Comparison of ENCODE assay signal across 8 mouse cellular contexts in the genomic region with DNA sequence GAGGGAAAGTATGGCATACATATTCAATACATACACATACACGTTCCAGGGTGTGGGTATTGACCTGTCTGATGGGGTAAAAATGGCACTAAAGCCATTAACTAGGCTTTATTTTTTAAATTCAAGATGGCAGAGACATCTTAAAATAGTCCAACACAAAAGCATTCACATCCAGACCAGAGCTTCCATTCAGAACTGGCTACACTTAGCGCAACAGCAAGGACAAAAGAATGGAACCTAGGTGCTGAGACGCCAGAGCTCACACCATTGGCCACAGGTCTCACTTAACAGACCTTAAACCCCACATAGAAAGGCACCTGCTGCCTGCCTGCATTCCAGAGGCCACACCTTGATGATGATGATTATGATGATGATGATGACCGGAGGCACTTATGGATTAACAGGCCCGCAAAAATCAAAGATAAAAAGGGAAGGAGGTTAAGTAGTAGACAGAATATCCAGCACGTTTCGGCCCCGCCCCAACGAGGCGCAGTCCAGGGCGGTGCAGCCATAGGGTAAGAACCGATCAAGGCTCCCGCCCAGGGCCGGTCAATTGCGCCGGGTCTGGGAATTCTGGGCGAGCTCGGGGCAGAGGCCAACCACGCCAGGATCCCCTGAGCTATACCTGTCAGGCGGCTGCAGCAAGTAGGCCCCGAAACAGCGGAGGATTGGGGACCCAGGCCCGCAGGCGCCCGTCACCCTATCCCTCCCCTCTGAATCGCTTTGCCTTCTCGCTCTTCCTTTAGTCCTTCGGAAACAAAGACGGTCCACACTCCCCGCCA. TPM values are rescaled to one million over a fixed set of nuclear protein-coding genes. Genes with fewer than 3 reads are reported as not detected.
DNase-seq lines count a peak whose midpoint lies in the region; ATAC-seq and TF ChIP-seq lines count a peak whose summit lies in the region.

No protein-coding gene starts in this region.

- in situ Hi-C loops in ES-E14 (cut with MboI; ENCODE audit: low sequenced_read_pairs in 2 of 2, unreplicated experiment in 2 of 2): no loop called here

- 1% methylated on average over 30 of the region's 30 CpGs for WGBS in cerebellum, adult 2 months
- 2% methylated on average over 30 of the region's 30 CpGs for WGBS in heart, embryonic 14.5 days

- H3K4me2 ChIP-seq in heart, embryonic 14.5 days (ENCODE audit: low read length): peak overlapping the region; percentile 92

- H3K9me3 ChIP-seq in ES-E14 (ENCODE audit: control insufficient read depth, insufficient read depth, low read depth, low read length): no peaks in the 10 kb centered on the region
- H3K9me3 ChIP-seq in heart, embryonic 14.5 days (ENCODE audit: control insufficient read depth, low read length): no peaks in the 10 kb centered on the region

- H3K4me3 ChIP-seq in cerebellum, adult 2 months (replicated peaks; ENCODE audit: insufficient read depth, low read depth, low read length): peak overlapping the region; percentile 88
- peak overlapping the region; percentile 82 to 100 for H3K4me3 ChIP-seq in ES-E14 (ENCODE audit: insufficient read depth in 1 of 2, low read depth in 1 of 2, low read length in 2 of 2, poor library complexity in 1 of 2, severe bottlenecking in 1 of 2)
- H3K4me3 ChIP-seq in cortical plate, adult 2 months (ENCODE audit: insufficient read depth, low read length): peak overlapping the region; percentile 73
- H3K4me3 ChIP-seq in heart, embryonic 14.5 days (ENCODE audit: control insufficient read depth in 1 of 2, insufficient read depth in 1 of 2, low read depth in 1 of 2, low read length in 2 of 2): peak overlapping the region; percentile 71 to 97

- ATAC-seq in heart, embryonic 14.5 days (ENCODE audit: insufficient number of reproducible peaks, insufficient read depth, low FRiP score, low read depth): peak; percentile 75

- H3K27me3 ChIP-seq in cerebellum, adult 2 months (ENCODE audit: control insufficient read depth, insufficient read depth, low read length): no peaks in the 10 kb centered on the region
- no peaks in the 10 kb centered on the region for H3K27me3 ChIP-seq in heart, embryonic 14.5 days (ENCODE audit: control insufficient read depth, insufficient read depth, low read length)

- H3K4me1 ChIP-seq in cerebellum, adult 2 months (ENCODE audit: control insufficient read depth, insufficient read depth, low read length): peaks cover 3% of the 10 kb centered on the region; the same call in 1 of the 2 replicates
- H3K4me1 ChIP-seq in ES-E14 (ENCODE audit: control insufficient read depth in 2 of 2, insufficient read depth in 2 of 2, low read length in 2 of 2, poor library complexity in 1 of 2): peaks cover 0 to 5% of the 10 kb centered on the region in 2 experiments; a peak in 2 of 4 replicates
- peaks cover 1% of the 10 kb centered on the region; the same call in 1 of the 2 replicates for H3K4me1 ChIP-seq in cortical plate, adult 2 months (ENCODE audit: control insufficient read depth, insufficient read depth, low read length)
- peaks cover 0 to 18% of the 10 kb centered on the region in 2 experiments; a peak in 3 of 4 replicates for H3K4me1 ChIP-seq in heart, embryonic 14.5 days (ENCODE audit: control insufficient read depth in 2 of 2, insufficient read depth in 2 of 2, low read length in 2 of 2)

- H3K9ac ChIP-seq in ES-E14 (ENCODE audit: insufficient read depth, low read depth, low read length, poor library complexity, severe bottlenecking): peak overlapping the region; percentile 86
- peak overlapping the region; percentile 95 for H3K9ac ChIP-seq in heart, embryonic 14.5 days (ENCODE audit: low read length)

- DNase-seq in cerebellum, adult 2 months: peak in 1 of 2 experiments; percentile 69
- DNase-seq in cerebellum, adult 8-10 months: no peak
- DNase-seq in ES-E14 (ENCODE audit: low read depth, low spot score): peak; percentile 43
- DNase-seq in kidney, postnatal 36 days: peak; percentile 55 to 78
- DNase-seq in lung, postnatal 4 days: peak; percentile 72 to 75
- DNase-seq in spleen, postnatal 14 days (ENCODE audit: low spot score in 2 of 2): peak; percentile 50 to 58

- H3K27ac ChIP-seq in cerebellum, adult 2 months (ENCODE audit: insufficient read depth, low read length): 0 out of 2 replicates have a peak overlapping the region, but pooled peaks have one; percentile 1
- no peak overlapping the region for H3K27ac ChIP-seq in ES-E14 (ENCODE audit: insufficient read depth, low read depth, low read length, poor library complexity, severe bottlenecking)
- no peak overlapping the region for H3K27ac ChIP-seq in cortical plate, adult 2 months (ENCODE audit: insufficient read depth, low read length)
- peak overlapping the region in 1 of 2 experiments; percentile 70; a peak in 2 of 4 replicates for H3K27ac ChIP-seq in heart, embryonic 14.5 days (replicated peaks in 1 of 2; ENCODE audit: control insufficient read depth in 1 of 2, insufficient read depth in 1 of 2, low read depth in 2 of 2, low read length in 2 of 2)

- no peak for TF ChIP-seq CTCF in cerebellum, adult 2 months (IDR thresholded peaks at IDR 0.05; ENCODE audit: borderline replicate concordance, insufficient read depth, low read depth, low read length)
- TF ChIP-seq CTCF in cortical plate, adult 2 months (IDR thresholded peaks at IDR 0.05; ENCODE audit: extremely low read depth, insufficient read depth, low read length): no peak

- TF ChIP-seq POLR2A in cerebellum, adult 2 months (IDR thresholded peaks at IDR 0.05; ENCODE audit: borderline replicate concordance, insufficient read depth, low read length): no peak
- no peak for TF ChIP-seq POLR2A in cortical plate, adult 2 months (IDR thresholded peaks at IDR 0.05; ENCODE audit: extremely low read depth, insufficient read depth, low read length)

- H3K36me3 ChIP-seq in ES-E14 (ENCODE audit: control insufficient read depth, insufficient read depth, low read length, poor library complexity, severe bottlenecking): no peaks in the 10 kb centered on the region
- 0 out of 2 replicates have a peak, but pooled peaks cover 5% of the 10 kb centered on the region for H3K36me3 ChIP-seq in heart, embryonic 14.5 days (ENCODE audit: control insufficient read depth, insufficient read depth, low read length)

TF ChIP-seq in ES-E14, 5 proteins besides CTCF, POLR2A, EP300 and RAD21:
- TF ChIP-seq HCFC1 (IDR thresholded peaks at IDR 0.05; ENCODE audit: borderline replicate concordance, insufficient read depth, low read length) (no peak), ZNF384 (IDR thresholded peaks at IDR 0.05; ENCODE audit: low read depth, low read length) (no peak)

RNA-seq across cellular contexts. Expression of a gene that starts 0.6 kb away (rescaled TPM):
- polyA plus RNA-seq in cerebellum, adult 2 months (2012; rRNA removed): 25.7 and 26.8 TPM in 2 replicates
- 13.6 and 18.8 TPM in 2 replicates for total RNA-seq in ES-E14 (2012; rRNA removed)
- 38.9 TPM in 2 replicates for polyA plus RNA-seq in cortical plate, adult 2 months (2012; rRNA removed)
- 22.5 and 25.7 TPM in 2 replicates for polyA plus RNA-seq in heart, embryonic 14.5 days (2014; fragmentation: Nextera tagmentation; extraction: Ambion mirVana)

RNA-seq across cellular contexts. Expression of a gene that starts 0.7 kb away (rescaled TPM):
- 5.4 and 6.0 TPM in 2 replicates for polyA plus RNA-seq in cerebellum, adult 2 months (2012; rRNA removed)
- 3.5 and 4.4 TPM in 2 replicates for total RNA-seq in ES-E14 (2012; rRNA removed)
- 5.7 and 5.8 TPM in 2 replicates for polyA plus RNA-seq in cortical plate, adult 2 months (2012; rRNA removed)
- 2.7 and 3.9 TPM in 2 replicates for polyA plus RNA-seq in heart, embryonic 14.5 days (2014; fragmentation: Nextera tagmentation; extraction: Ambion mirVana)
